Mouse (Mus musculus) cerebellum, adult 11-12 months (tissue): ENCODE measurements around the gene Gm11116.
"Not testable (repeated sequence)": the region's sequence is repeated elsewhere in the genome, so short reads cannot be mapped to it uniquely, and the experiment has no call there.

Source experiments
- DNase-seq: peaks from one replicate; pipeline ENCODE4 v3.0.0; 2022

Gm11116 gene

DNA sequence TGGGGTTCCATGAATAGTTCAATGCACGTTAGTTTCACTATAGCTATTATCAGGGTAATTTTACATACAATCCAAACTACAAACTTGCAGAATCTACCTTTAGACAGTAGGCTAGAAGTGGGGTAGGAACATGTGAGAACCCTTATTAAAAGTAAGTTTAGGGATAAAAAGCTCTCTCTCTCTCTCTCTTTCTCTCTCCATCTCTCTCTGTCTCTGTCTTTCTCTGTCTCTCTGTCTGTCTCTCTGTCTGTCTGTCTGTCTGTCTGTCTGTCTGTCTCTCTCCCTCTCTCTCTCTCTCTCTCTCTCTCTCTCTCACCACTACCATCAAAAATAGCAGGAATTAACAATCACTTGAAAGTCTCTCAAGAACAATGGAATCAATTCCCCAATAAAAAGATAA lies at the start of gene Gm11116:
Gm11116 (minus strand) TSS at position 101 of the 400 bp plus-strand sequence.
- no peak for DNase-seq

GRCm38 (mm10) chr5:88153999-88154398 lies 42.7 kb upstream of the Gm11116 start, which contains the start of gene Gm11115:
Gm11115 (minus strand) TSS chr5:88154099.
- no peak for DNase-seq

DNA sequence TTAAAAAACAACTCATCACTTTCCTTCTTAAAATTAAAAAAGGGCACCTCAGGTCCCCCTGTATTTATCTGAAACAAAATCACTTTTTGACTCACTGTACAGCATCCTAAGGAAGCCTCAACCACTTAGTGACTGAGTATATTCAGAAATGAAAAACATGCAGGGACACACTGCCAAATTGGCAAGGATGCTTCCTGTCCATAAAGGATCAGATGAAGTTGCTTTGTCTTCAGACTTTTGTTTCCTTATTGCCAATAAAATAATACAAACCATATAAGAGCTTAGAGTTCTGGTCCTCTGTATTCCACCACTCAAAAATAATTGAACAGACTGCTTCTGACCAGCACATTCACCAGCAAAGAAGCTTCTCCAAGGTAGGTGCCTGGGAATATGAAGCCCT lies 25.1 kb downstream of the Gm11116 start, which contains the start of gene Smr2:
Smr2 (plus strand) TSS at position 301 of the 400 bp plus-strand sequence.
- DNase-seq, result not testable (repeated sequence)
